Mouse (Mus musculus) forebrain, postnatal 0 days (tissue): ENCODE results near the gene Alk. TPM values are rescaled to one million over a fixed set of nuclear protein-coding genes. Genes with fewer than 3 reads are reported as not detected.

ENCODE experiments used
- ATAC-seq: fragments of 200-750 bp; cut with Nextera tagmentation; 2 replicates; pipeline ENCODE4 v1.8.0; 2017; ENCODE audit warnings: mild to moderate bottlenecking, moderate library complexity
- DNase-seq: peaks from one replicate; pipeline ENCODE4 v3.0.0-alpha.2; 2015
- H3K27ac ChIP-seq: fragments of 300-500 bp; sonication (generic); 2 replicates; pipeline ENCODE4 v1.5.1; 2014; ENCODE audit warnings: low read depth, mild to moderate bottlenecking, antibody characterized with exemption, low read length, moderate library complexity, mixed read lengths
- H3K27me3 ChIP-seq: fragments of 300-500 bp; sonication (generic); 2 replicates; pipeline ENCODE4 v1.6.1; 2014; ENCODE audit warnings: mild to moderate bottlenecking, low read length, mixed read lengths; ENCODE audit not compliant: insufficient read depth
- H3K36me3 ChIP-seq: fragments of 300-500 bp; sonication (generic); 2 replicates; pipeline ENCODE4 v1.6.1; 2014; ENCODE audit warnings: mild to moderate bottlenecking, moderate library complexity; ENCODE audit not compliant: insufficient read depth
- H3K4me1 ChIP-seq: fragments of 300-500 bp; sonication (generic); 2 replicates; pipeline ENCODE4 v1.6.1; 2014; ENCODE audit warnings: antibody characterized with exemption; ENCODE audit not compliant: insufficient read depth
- H3K4me2 ChIP-seq: fragments of 300-500 bp; sonication (generic); 2 replicates; pipeline ENCODE4 v1.6.1; 2014; ENCODE audit warnings: low read depth, mild to moderate bottlenecking, moderate library complexity
- H3K4me3 ChIP-seq: fragments of 300-500 bp; sonication (generic); 2 replicates; pipeline ENCODE4 v1.5.1; 2014; ENCODE audit warnings: low read depth, low read length, mixed read lengths
- H3K9ac ChIP-seq: fragments of 300-500 bp; sonication (generic); 2 replicates; pipeline ENCODE4 v1.6.1; 2014; ENCODE audit warnings: mild to moderate bottlenecking
- H3K9me3 ChIP-seq: fragments of 300-500 bp; sonication (generic); 2 replicates; pipeline ENCODE4 v1.6.1; 2016; ENCODE audit warnings: low read length
- CTCF ChIP-seq: sonication (generic); IDR thresholded peaks from 2 replicates; pipeline ENCODE4 v1.5.1; 2016; ENCODE audit warnings: antibody characterized with exemption, control low read depth, low read depth
- WGBS: fragments of 180-500 bp; shearing (Covaris S2); extraction: QIAGEN DNeasy Blood & Tissue Kit; methylation state at CpG from one replicate; pipeline ENCODE4 v1.1.7; 2014; 5-methylcytosine and 5-hydroxymethylcytosine counted together
- polyA plus RNA-seq: library from polyadenylated mRNA; unstranded; fragments of >200 nt; fragmentation: Nextera tagmentation; extraction: Ambion mirVana; gene quantifications from 2 replicates; pipeline ENCODE4 v1.2.1, GENCODE M21; 2015
- total RNA-seq: library from RNA; depleted of rRNA; stranded (reverse); fragments of >200 nt; gene quantifications from 2 replicates; pipeline ENCODE4 v1.2.3, GENCODE M21; 2014

Alk gene
- total and polyA plus RNA-seq, 2 experiments from 2014 or later = 1.6 to 8.8 TPM

GRCm38 (mm10) chr17:71874077-71874476 lies 730.4 kb downstream of the Alk start:
- Histone ChIP-seq H3K36me3 (no peaks in the 10 kb centered on the region), H3K27me3 (no peaks in the 10 kb centered on the region), H3K4me3 (no peak overlapping the region), H3K9me3 (no peaks in the 10 kb centered on the region), H3K9ac (no peak overlapping the region), H3K4me2 (no peak overlapping the region), H3K27ac (no peak overlapping the region), H3K4me1 (no peaks in the 10 kb centered on the region)
- 32% methylated on average over 6 of the region's 6 CpGs for WGBS
- peak; percentile 17 for DNase-seq
- peak; percentile 70 for TF ChIP-seq CTCF
- ATAC-seq = no peak

GRCm38 (mm10) chr17:71872976-71873375 lies 731.5 kb downstream of the Alk start:
- DNase-seq (no peak), ATAC-seq (no peak)
- no peaks in the 10 kb centered on the region for H3K4me1 ChIP-seq
- WGBS = 69% methylated on average over 5 of the region's 5 CpGs
- no peaks in the 10 kb centered on the region for H3K9me3 ChIP-seq
- TF ChIP-seq CTCF = peak; percentile 54
- no peak overlapping the region for H3K27ac ChIP-seq
- H3K36me3 ChIP-seq = no peaks in the 10 kb centered on the region
- H3K27me3 ChIP-seq = no peaks in the 10 kb centered on the region
- no peak overlapping the region for H3K4me2 ChIP-seq
- no peak overlapping the region for H3K4me3 ChIP-seq
- H3K9ac ChIP-seq = no peak overlapping the region

GRCm38 (mm10) chr17:71871981-71872380 lies 732.4 kb downstream of the Alk start:
- H3K4me1 ChIP-seq = no peaks in the 10 kb centered on the region
- no peak for DNase-seq
- H3K4me2 ChIP-seq = no peak overlapping the region
- WGBS = 84% methylated on average over 7 of the region's 7 CpGs
- no peak overlapping the region for H3K4me3 ChIP-seq
- ATAC-seq = no peak
- no peak overlapping the region for H3K9ac ChIP-seq
- H3K9me3 ChIP-seq = no peaks in the 10 kb centered on the region
- H3K27me3 ChIP-seq = no peaks in the 10 kb centered on the region
- no peak overlapping the region for H3K27ac ChIP-seq
- H3K36me3 ChIP-seq = no peaks in the 10 kb centered on the region
- TF ChIP-seq CTCF = no peak

- no peaks in the 10 kb centered on the region for H3K27me3 ChIP-seq
- no peak for ATAC-seq
- no peaks in the 10 kb centered on the region for H3K9me3 ChIP-seq
- H3K4me3 ChIP-seq = no peak overlapping the region
- no peak for TF ChIP-seq CTCF
- no peaks in the 10 kb centered on the region for H3K36me3 ChIP-seq
- no peak overlapping the region for H3K9ac ChIP-seq
- H3K27ac ChIP-seq = no peak overlapping the region
- no peaks in the 10 kb centered on the region for H3K4me1 ChIP-seq
- DNase-seq = no peak
- no peak overlapping the region for H3K4me2 ChIP-seq
- 88% methylated on average over 1 of the region's 1 CpGs for WGBS
These were observed 733.8 kb downstream of the Alk start for GRCm38 (mm10) chr17:71870641-71871040.

GRCm38 (mm10) chr17:71870232-71870621 lies 734.2 kb downstream of the Alk start:
- ATAC-seq (no peak), DNase-seq (peak; percentile 7)
- H3K36me3 ChIP-seq = no peaks in the 10 kb centered on the region
- H3K9ac ChIP-seq = no peak overlapping the region
- H3K4me1 ChIP-seq = no peaks in the 10 kb centered on the region
- H3K27ac ChIP-seq = no peak overlapping the region
- TF ChIP-seq CTCF = no peak
- H3K27me3 ChIP-seq = no peaks in the 10 kb centered on the region
- H3K4me3 ChIP-seq = no peak overlapping the region
- H3K4me2 ChIP-seq = no peak overlapping the region
- H3K9me3 ChIP-seq = no peaks in the 10 kb centered on the region
- 95% methylated on average over 8 of the region's 8 CpGs for WGBS

- H3K27me3 ChIP-seq = no peaks in the 10 kb centered on the region
- H3K4me2 ChIP-seq = peak overlapping the region; percentile 86
- no peak for TF ChIP-seq CTCF
- H3K9ac ChIP-seq = peak overlapping the region; percentile 74
- no peaks in the 10 kb centered on the region for H3K9me3 ChIP-seq
- no peak overlapping the region for H3K27ac ChIP-seq
- peak overlapping the region; percentile 45 for H3K4me3 ChIP-seq
- peak; percentile 81 for ATAC-seq
- WGBS = 5% methylated on average over 60 of the region's 60 CpGs
- DNase-seq = peak; percentile 71
- no peaks in the 10 kb centered on the region for H3K36me3 ChIP-seq
- no peaks in the 10 kb centered on the region for H3K4me1 ChIP-seq
These were observed 734.8 kb downstream of the Alk start for GRCm38 (mm10) chr17:71869372-71870231.

GRCm38 (mm10) chr17:71868828-71869227 lies 735.6 kb downstream of the Alk start:
- Histone ChIP-seq H3K9me3 (no peaks in the 10 kb centered on the region), H3K4me3 (no peak overlapping the region; the same call in 1 of the 2 replicates), H3K27ac (no peak overlapping the region), H3K9ac (no peak overlapping the region), H3K27me3 (no peaks in the 10 kb centered on the region), H3K4me2 (peak overlapping the region; percentile 86), H3K36me3 (no peaks in the 10 kb centered on the region), H3K4me1 (no peaks in the 10 kb centered on the region)
- WGBS = 54% methylated on average over 12 of the region's 12 CpGs
- ATAC-seq = peak; percentile 47; the same call in 1 of the 2 replicates
- DNase-seq = peak; percentile 29
- TF ChIP-seq CTCF = no peak
